ENCODE assay signal across 9 mouse cellular contexts in the genomic region with DNA sequence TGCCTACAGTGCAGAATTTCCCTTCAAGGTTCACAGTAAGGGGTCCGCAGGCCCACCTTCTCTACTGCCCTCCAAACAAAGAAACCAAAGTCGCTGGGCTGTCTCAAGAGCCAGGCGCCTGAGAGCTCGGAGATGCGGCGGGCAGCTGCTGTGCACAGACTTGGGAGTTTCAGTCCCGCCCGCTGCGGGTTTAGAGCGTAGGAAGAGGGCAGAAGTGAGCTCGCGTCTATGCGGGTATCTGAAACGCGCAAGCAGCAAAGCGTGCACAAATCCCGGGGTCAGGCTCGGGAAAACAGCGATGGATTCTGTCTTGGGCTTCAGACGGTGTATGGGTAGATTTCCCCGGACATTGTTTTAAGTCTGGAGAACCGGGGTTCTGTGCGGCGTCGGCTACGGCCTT. TPM values are rescaled to one million over a fixed set of nuclear protein-coding genes. Genes with fewer than 3 reads are reported as not detected.
DNase-seq lines count a peak whose midpoint lies in the region; ATAC-seq and TF ChIP-seq lines count a peak whose summit lies in the region.
"Had no signal": no experiment of that assay in that cellular context is flagged by ENCODE, and none has a peak within 500 bp of the region (broad histone marks: within the 10 kb centered on the region; RNA-seq: fewer than 3 reads in every experiment).

No protein-coding gene starts in this region.

- H3K9me3 ChIP-seq in embryonic facial prominence, embryonic 11.5 days (replicated peaks; ENCODE audit: control insufficient read depth, low read length), result no peaks in the 10 kb centered on the region
- H3K9me3 ChIP-seq in hindbrain, embryonic 16.5 days (ENCODE audit: control insufficient read depth, low read length), result no peaks in the 10 kb centered on the region

- WGBS in kidney, adult 2 months, result 2% methylated on average over 26 of the region's 26 CpGs
- WGBS in embryonic facial prominence, embryonic 11.5 days, result under 1% methylated on average over 26 of the region's 26 CpGs
- under 1% methylated on average over 26 of the region's 26 CpGs for WGBS in hindbrain, embryonic 16.5 days

- no peaks in the 10 kb centered on the region for H3K4me1 ChIP-seq in kidney, adult 2 months (ENCODE audit: control insufficient read depth, insufficient read depth, low read length)
- H3K4me1 ChIP-seq in embryonic facial prominence, embryonic 11.5 days (ENCODE audit: control insufficient read depth, insufficient read depth, low read length), result peaks cover 9% of the 10 kb centered on the region
- peaks cover 13% of the 10 kb centered on the region for H3K4me1 ChIP-seq in hindbrain, embryonic 16.5 days (ENCODE audit: control insufficient read depth, insufficient read depth, low read depth, low read length)

- H3K4me3 ChIP-seq in kidney, adult 2 months (ENCODE audit: insufficient read depth, low read depth, low read length), result no peak overlapping the region
- peak overlapping the region; percentile 21 for H3K4me3 ChIP-seq in embryonic facial prominence, embryonic 11.5 days (ENCODE audit: low read depth, low read length)
- H3K4me3 ChIP-seq in hindbrain, embryonic 16.5 days (ENCODE audit: low read length), result peak overlapping the region; percentile 24

- peak; percentile 24 for DNase-seq in kidney, postnatal 10 days
- DNase-seq in kidney, adult 2 months, result no peak
- peak; percentile 66 for DNase-seq in embryonic facial prominence, embryonic 11.5 days (ENCODE audit: low spot score)
- peak; percentile 79 for DNase-seq in neural tube, embryonic 10.5 days (ENCODE audit: extremely low spot score, low spot score)
- DNase-seq in left cerebral cortex, adult 9 months (ENCODE audit: low spot score in 2 of 2), result no peak
- DNase-seq in left cerebral cortex, adult 11 months (ENCODE audit: low spot score), result no peak
- DNase-seq in thymus, postnatal 25 days, result no peak

- no peak for TF ChIP-seq POLR2A in kidney, adult 2 months (IDR thresholded peaks at IDR 0.05; ENCODE audit: low read depth, low read length)

- no peaks in the 10 kb centered on the region for H3K36me3 ChIP-seq in kidney, adult 2 months (ENCODE audit: control insufficient read depth, insufficient read depth, low read length)
- no peaks in the 10 kb centered on the region for H3K36me3 ChIP-seq in embryonic facial prominence, embryonic 11.5 days (replicated peaks; ENCODE audit: control insufficient read depth, insufficient read depth, low read depth, low read length)
- H3K36me3 ChIP-seq in hindbrain, embryonic 16.5 days (ENCODE audit: control insufficient read depth, insufficient read depth, low read length), result no peaks in the 10 kb centered on the region

- H3K27me3 ChIP-seq in kidney, adult 2 months (replicated peaks; ENCODE audit: control insufficient read depth, insufficient read depth, low read length), result peaks cover 6% of the 10 kb centered on the region
- peaks cover 61% of the 10 kb centered on the region for H3K27me3 ChIP-seq in embryonic facial prominence, embryonic 11.5 days (ENCODE audit: control insufficient read depth, insufficient read depth, low read length)
- H3K27me3 ChIP-seq in hindbrain, embryonic 16.5 days (replicated peaks; ENCODE audit: control insufficient read depth, insufficient read depth, low read length), result peaks cover 41% of the 10 kb centered on the region

- no peak for TF ChIP-seq CTCF in kidney, adult 2 months (conservative IDR thresholded peaks at IDR 0.05; ENCODE audit: insufficient read depth, insufficient read length, low read depth, low read length)

- no peak overlapping the region for H3K27ac ChIP-seq in kidney, adult 2 months (ENCODE audit: insufficient read depth, low read depth, low read length)
- H3K27ac ChIP-seq in embryonic facial prominence, embryonic 11.5 days (replicated peaks; ENCODE audit: low read depth, low read length), result no peak overlapping the region
- no peak overlapping the region for H3K27ac ChIP-seq in hindbrain, embryonic 16.5 days (ENCODE audit: low read depth, low read length)

- H3K9ac ChIP-seq in embryonic facial prominence, embryonic 11.5 days (replicated peaks; ENCODE audit: low read length), result peak overlapping the region; percentile 39; the same call in 1 of the 2 replicates
- no peak overlapping the region for H3K9ac ChIP-seq in hindbrain, embryonic 16.5 days (ENCODE audit: low read depth, low read length)

- ATAC-seq in embryonic facial prominence, embryonic 11.5 days (replicated peaks; ENCODE audit: insufficient number of reproducible peaks, low FRiP score, low TSS enrichment, low read depth), result no peak
- no peak for ATAC-seq in hindbrain, embryonic 16.5 days

- peak overlapping the region; percentile 13; the same call in 1 of the 2 replicates for H3K4me2 ChIP-seq in embryonic facial prominence, embryonic 11.5 days (ENCODE audit: low read depth, low read length)
- peak overlapping the region; percentile 43 for H3K4me2 ChIP-seq in hindbrain, embryonic 16.5 days (ENCODE audit: low read length)

RNA-seq across cellular contexts. Expression of gene Sox14, which starts 7.4 kb away (rescaled TPM):
- polyA plus RNA-seq in kidney, adult 2 months (2012; rRNA removed), result not detected in 2 replicates
- 2.1 and 3.8 TPM in 2 replicates for polyA plus RNA-seq in embryonic facial prominence, embryonic 11.5 days (2014; fragmentation: Nextera tagmentation; extraction: Ambion mirVana)
- 10.0 and 12.6 TPM in 2 replicates for polyA plus RNA-seq in hindbrain, embryonic 16.5 days (2015; fragmentation: Nextera tagmentation; extraction: Ambion mirVana)
- polyA plus RNA-seq: spleen, adult 2 months had no signal

Comparison
In these comparisons a context has a peak if more than half of its experiments do, and no peak if none do; other contexts are left out.
1. DNase-seq: peak in kidney, postnatal 10 days (single experiment), embryonic facial prominence, embryonic 11.5 days (single experiment) and neural tube, embryonic 10.5 days (single experiment); none in kidney, adult 2 months (single experiment), left cerebral cortex, adult 9 months (0 of 2), left cerebral cortex, adult 11 months (single experiment) and thymus, postnatal 25 days (single experiment).